Mouse (Mus musculus) adrenal gland, postnatal 36 days (tissue): ENCODE measurements around the gene Ikzf5. TPM values are rescaled to one million over a fixed set of nuclear protein-coding genes. Genes with fewer than 3 reads are reported as not detected.

Experiments
- DNase-seq, 2 experiments: peaks; one replicate each; pipeline ENCODE4 v3.0.0; 2021; ENCODE audit warnings: mixed read lengths in 1 of 2
- total RNA-seq, 2 experiments: library from RNA; stranded (reverse); gene quantifications; 2 replicates each; pipeline ENCODE4 v1.2.3; 2021

Ikzf5 gene
- total RNA-seq, 2 experiments from 2014 or later: 28.6 to 32.7 TPM

GRCm38 (mm10) chr7:131345856-131346541 lies 64.3 kb downstream of the Ikzf5 start:
- no peak for DNase-seq

Other genes with a start within 250 kb of the Ikzf5 start
- not detected for gene 5430419D17Rik, start 236.1 kb downstream of the Ikzf5 start, total RNA-seq
- gene Cuzd1, start 88.2 kb downstream of the Ikzf5 start, total RNA-seq: not detected
- gene Fam24b, start 81.0 kb downstream of the Ikzf5 start, total RNA-seq: not detected
- not detected for gene Fam24a, start 76.7 kb downstream of the Ikzf5 start, total RNA-seq
- 10 to 100 TPM; 12.0 to 16.8 TPM for gene 2310057M21Rik, start 47.8 kb downstream of the Ikzf5 start, total RNA-seq
- 10 to 100 TPM; 19.8 to 21.1 TPM for gene Pstk, start 39.4 kb downstream of the Ikzf5 start, total RNA-seq
- gene Acadsb, start 80 bp upstream of the Ikzf5 start, total RNA-seq: 100 to 1,000 TPM; 240 to 608 TPM
- gene Hmx3, start 132.3 kb upstream of the Ikzf5 start, total RNA-seq: not detected
- gene Hmx2, start 138.3 kb upstream of the Ikzf5 start, total RNA-seq: not detected
- 10 to 100 TPM; 74.7 to 79.1 TPM for gene Bub3, start 149.7 kb upstream of the Ikzf5 start, total RNA-seq